Mouse (Mus musculus) heart, adult 2 months (tissue): ENCODE measurements around the gene Wwtr1.

Experiments used
- CTCF ChIP-seq: fragments of 200-600 bp; IDR thresholded peaks from 2 replicates; pipeline ENCODE4 v1.8.1; 2022; ENCODE audit warnings: antibody characterized with exemption, mild to moderate bottlenecking, moderate library complexity
- EP300 ChIP-seq: fragments of 200-500 bp; IDR thresholded peaks from 2 replicates; pipeline ENCODE4 v1.6.1; 2011; ENCODE audit warnings: low read depth, low read length, control low read depth; ENCODE audit not compliant: insufficient read depth
- POLR2A ChIP-seq: fragments of 200-500 bp; IDR thresholded peaks from 2 replicates; pipeline ENCODE4 v1.6.1; 2011; ENCODE audit warnings: mild to moderate bottlenecking, low read depth, low read length, control low read depth; ENCODE audit not compliant: insufficient read depth

- TF ChIP-seq CTCF (no peak), EP300 (no peak), POLR2A (no peak)
These were observed 134.8 kb downstream of the Wwtr1 start for GRCm38 (mm10) chr3:57440956-57441355.
